Mouse (Mus musculus) heart, postnatal 0 days (tissue): ENCODE measurements around the gene Oca2.

ENCODE experiments used
- CTCF ChIP-seq: IDR thresholded peaks from 2 replicates; pipeline ENCODE4 v1.5.1; 2016; ENCODE audit warnings: antibody characterized with exemption, control low read depth, low read depth
- EP300 ChIP-seq: IDR thresholded peaks from 2 replicates; pipeline ENCODE4 v1.6.1; 2016; ENCODE audit warnings: antibody characterized with exemption, low read depth

GRCm38 (mm10) chr7:56203286-56203685 lies 36.3 kb upstream of the Oca2 start:
- TF ChIP-seq EP300 = no peak
- TF ChIP-seq CTCF = no peak
